Comparison of ENCODE assay signal across 8 mouse cellular contexts in the genomic region with DNA sequence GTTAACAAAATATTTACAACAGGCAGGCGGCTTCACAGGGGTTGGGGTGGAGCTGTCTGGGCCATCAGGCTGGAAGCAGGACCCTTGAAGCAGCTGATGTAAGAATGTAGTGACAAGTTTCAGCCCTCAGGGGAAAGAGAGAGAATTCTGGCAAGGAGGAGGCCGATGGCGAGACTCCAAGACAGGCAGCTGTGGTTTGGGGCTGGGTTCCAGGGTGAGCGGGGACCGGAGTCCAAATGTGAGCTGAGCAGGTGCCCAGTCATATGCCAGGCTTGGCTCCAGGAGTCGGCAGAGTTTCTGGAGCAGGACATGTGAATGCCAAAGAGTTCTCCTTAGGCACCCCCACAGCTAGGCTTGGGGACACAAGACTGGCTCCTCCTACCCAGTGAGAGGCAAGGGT.
DNase-seq lines count a peak whose midpoint lies in the region; ATAC-seq lines count a peak whose summit lies in the region.

No protein-coding gene starts in this region.

- no peaks in the 10 kb centered on the region for H3K36me3 ChIP-seq in midbrain, embryonic 15.5 days (replicated peaks)
- no peaks in the 10 kb centered on the region for H3K36me3 ChIP-seq in midbrain, embryonic 13.5 days

- no peaks in the 10 kb centered on the region for H3K9me3 ChIP-seq in midbrain, embryonic 15.5 days
- H3K9me3 ChIP-seq in midbrain, embryonic 13.5 days: no peaks in the 10 kb centered on the region

- no peaks in the 10 kb centered on the region for H3K27me3 ChIP-seq in midbrain, embryonic 15.5 days (replicated peaks)
- no peaks in the 10 kb centered on the region for H3K27me3 ChIP-seq in midbrain, embryonic 13.5 days

- 0 out of 2 replicates have a peak, but pooled peaks have one; percentile 29 for ATAC-seq in midbrain, embryonic 15.5 days (replicated peaks)
- no peak for ATAC-seq in midbrain, embryonic 13.5 days

- H3K4me1 ChIP-seq in midbrain, embryonic 15.5 days: peaks cover 20% of the 10 kb centered on the region; the same call in 1 of the 2 replicates
- peaks cover 30% of the 10 kb centered on the region for H3K4me1 ChIP-seq in midbrain, embryonic 13.5 days (replicated peaks)

- H3K4me2 ChIP-seq in midbrain, embryonic 15.5 days: no peak overlapping the region
- no peak overlapping the region for H3K4me2 ChIP-seq in midbrain, embryonic 13.5 days (replicated peaks)

- DNase-seq in cerebellum, postnatal 10 days: peak; percentile 94 to 95
- peak; percentile 77 for DNase-seq in heart, adult 8-10 months (ENCODE audit: low spot score)
- DNase-seq in left cerebral cortex, adult 11 months (ENCODE audit: low spot score): peak; percentile 32
- DNase-seq in ovary, adult 18-20 months (ENCODE audit: low spot score): peak; percentile 3
- DNase-seq in spleen, adult 12 weeks (ENCODE audit: low spot score): no peak
- DNase-seq in spleen, adult 18-20 months: no peak

- no peak overlapping the region for H3K27ac ChIP-seq in midbrain, embryonic 15.5 days
- no peak overlapping the region for H3K27ac ChIP-seq in midbrain, embryonic 13.5 days

- 76% methylated on average over 6 of the region's 6 CpGs for WGBS in midbrain, embryonic 15.5 days
- 84% methylated on average over 6 of the region's 6 CpGs for WGBS in midbrain, embryonic 13.5 days

- no peak overlapping the region for H3K4me3 ChIP-seq in midbrain, embryonic 15.5 days
- no peak overlapping the region for H3K4me3 ChIP-seq in midbrain, embryonic 13.5 days (replicated peaks)

- H3K9ac ChIP-seq in midbrain, embryonic 15.5 days: no peak overlapping the region
- no peak overlapping the region for H3K9ac ChIP-seq in midbrain, embryonic 13.5 days (replicated peaks)

Comparison
In these comparisons a context has a peak if more than half of its experiments do, and no peak if none do; other contexts are left out.
1. DNase-seq: peak in cerebellum, postnatal 10 days (2 of 2), heart, adult 8-10 months (single experiment), left cerebral cortex, adult 11 months (single experiment) and ovary, adult 18-20 months (single experiment); none in spleen, adult 12 weeks (single experiment) and spleen, adult 18-20 months (0 of 2).